9 mouse cellular contexts compared by ENCODE assay signal in the genomic region with DNA sequence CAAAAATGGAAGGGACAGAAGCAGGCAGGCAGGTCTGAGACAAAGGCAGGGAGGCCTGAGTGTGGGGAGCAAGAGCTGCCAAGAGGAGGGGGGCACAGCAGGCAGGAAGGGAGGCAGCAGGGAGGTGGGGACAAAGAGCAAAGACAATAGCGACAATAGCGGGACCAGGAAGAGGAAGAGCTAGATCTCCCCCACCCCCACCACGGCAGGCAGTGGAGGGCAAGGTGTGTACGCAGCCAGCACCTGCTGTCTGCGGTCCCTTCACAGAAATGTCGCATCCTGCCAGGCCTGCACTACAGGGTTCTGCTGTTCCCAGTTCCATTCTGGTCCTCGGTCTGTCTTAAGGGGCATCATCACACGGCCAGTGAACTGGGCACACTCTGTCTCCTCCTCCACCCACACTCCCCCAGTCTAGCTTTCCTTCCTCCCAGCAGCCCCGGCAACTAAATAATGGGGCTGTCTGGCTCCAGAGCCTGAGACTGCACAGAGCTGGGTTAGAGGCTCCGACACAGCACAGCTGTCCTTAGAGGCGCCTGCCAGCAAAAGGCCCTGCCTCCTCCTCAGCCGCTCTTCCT. TPM values are rescaled to one million over a fixed set of nuclear protein-coding genes. Genes with fewer than 3 reads are reported as not detected.
DNase-seq lines count a peak whose midpoint lies in the region; ATAC-seq and TF ChIP-seq lines count a peak whose summit lies in the region.
"Had no signal": no experiment of that assay in that cellular context is flagged by ENCODE, and none has a peak within 500 bp of the region (broad histone marks: within the 10 kb centered on the region; RNA-seq: fewer than 3 reads in every experiment).

No protein-coding gene starts in this region.

- H3K4me2 ChIP-seq in liver, embryonic 15.5 days, result peak overlapping the region; percentile 15; the same call in 1 of the 2 replicates
- H3K4me2 ChIP-seq: limb, embryonic 13.5 days had no signal

- H3K4me1 ChIP-seq in MEL (ENCODE audit: control insufficient read depth in 1 of 2, insufficient read depth in 2 of 2, low read length in 2 of 2), result peaks cover 38 to 58% of the 10 kb centered on the region in 2 experiments
- H3K4me1 ChIP-seq in liver, embryonic 15.5 days (replicated peaks), result peaks cover 59% of the 10 kb centered on the region

- peak overlapping the region; percentile 50 to 58 for H3K4me3 ChIP-seq in MEL (ENCODE audit: control insufficient read depth in 1 of 2, insufficient read depth in 1 of 2, low read depth in 2 of 2, low read length in 2 of 2)
- H3K4me3 ChIP-seq in liver, embryonic 15.5 days (replicated peaks), result no peak overlapping the region
- H3K4me3 ChIP-seq: limb, embryonic 13.5 days had no signal

- ATAC-seq in liver, embryonic 15.5 days (ENCODE audit: insufficient read depth), result no peak
- 0 out of 2 replicates have a peak, but pooled peaks have one; percentile 14 for ATAC-seq in neutrophil, adult 5-6 weeks (ENCODE audit: extremely low read depth, insufficient number of reproducible peaks, low FRiP score, poor library complexity, severe bottlenecking)
- no peak for ATAC-seq in erythroblast, adult 5-6 weeks (replicated peaks; ENCODE audit: low FRiP score, poor library complexity, severe bottlenecking)

- peak; percentile 75 for DNase-seq in CD4-positive helper T cell, adult 2 months (ENCODE audit: low read depth, low spot score)
- peak; percentile 92 for DNase-seq in MEL (ENCODE audit: low read depth, low spot score)
- DNase-seq in heart, postnatal 14 days, result peak; percentile 61 to 67
- DNase-seq in layer of hippocampus, postnatal 25 days (ENCODE audit: extremely low spot score in 1 of 2, low spot score in 1 of 2), result no peak
- no peak for DNase-seq in frontal cortex, postnatal 25 days (ENCODE audit: low spot score in 2 of 2)

- H3K9ac ChIP-seq in MEL (ENCODE audit: control insufficient read depth, low read depth, low read length, poor library complexity, severe bottlenecking), result peak overlapping the region; percentile 73
- H3K9ac ChIP-seq in liver, embryonic 15.5 days, result no peak overlapping the region
- H3K9ac ChIP-seq: limb, embryonic 13.5 days had no signal

- intact Hi-C loops in heart, postnatal 14 days (cut with DNase I), result no loop called here

- no peaks in the 10 kb centered on the region for H3K27me3 ChIP-seq in MEL (ENCODE audit: control insufficient read depth in 1 of 2, insufficient read depth in 2 of 2, low read length in 2 of 2)
- H3K27me3 ChIP-seq in liver, embryonic 15.5 days, result peaks cover 27% of the 10 kb centered on the region

- peak; percentile 21 to 88; a peak in 3 of 4 replicates for TF ChIP-seq POLR2A in MEL (IDR thresholded peaks at IDR 0.05; ENCODE audit: control insufficient read depth in 1 of 2, insufficient read depth in 1 of 2, low read depth in 1 of 2, low read length in 2 of 2, poor library complexity in 1 of 2)

- no peak for TF ChIP-seq CTCF in MEL (IDR thresholded peaks at IDR 0.05 in 2 of 3, conservative IDR thresholded peaks at IDR 0.05 in 1 of 3; ENCODE audit: control insufficient read depth in 1 of 3, insufficient read depth in 1 of 3, low read depth in 2 of 3, low read length in 3 of 3, poor library complexity in 1 of 3, severe bottlenecking in 1 of 3)

- no peaks in the 10 kb centered on the region; the same call in 1 of the 2 replicates for H3K79me2 ChIP-seq in MEL (ENCODE audit: control insufficient read depth, insufficient read depth, low read length, poor library complexity)

- H3K36me3 ChIP-seq in MEL (ENCODE audit: control insufficient read depth in 1 of 2, insufficient read depth in 2 of 2, low read length in 2 of 2), result peaks cover 0 to 39% of the 10 kb centered on the region in 2 experiments; a peak in 2 of 4 replicates
- no peaks in the 10 kb centered on the region for H3K36me3 ChIP-seq in liver, embryonic 15.5 days (replicated peaks)
- H3K36me3 ChIP-seq: limb, embryonic 13.5 days had no signal

- TF ChIP-seq RAD21 in MEL (IDR thresholded peaks at IDR 0.05; ENCODE audit: low read depth, low read length), result no peak

- H3K9me3 ChIP-seq in MEL (replicated peaks; ENCODE audit: insufficient read depth, low read length), result no peaks in the 10 kb centered on the region
- no peaks in the 10 kb centered on the region for H3K9me3 ChIP-seq in liver, embryonic 15.5 days (replicated peaks)
- H3K9me3 ChIP-seq: limb, embryonic 13.5 days had no signal

- 21% methylated on average over 12 of the region's 12 CpGs for WGBS in liver, embryonic 15.5 days (ENCODE audit: insufficient replicate concordance)

- TF ChIP-seq EP300 in MEL (IDR thresholded peaks at IDR 0.05; ENCODE audit: low read depth in 1 of 2, low read length in 2 of 2), result no peak; a peak in 1 of 4 replicates

- H3K27ac ChIP-seq in MEL (ENCODE audit: control insufficient read depth, low read depth, low read length), result peak overlapping the region; percentile 97
- H3K27ac ChIP-seq in liver, embryonic 15.5 days (replicated peaks), result no peak overlapping the region
- H3K27ac ChIP-seq: limb, embryonic 13.5 days had no signal

TF ChIP-seq in MEL, 35 proteins besides CTCF, POLR2A, EP300 and RAD21 (continues in another document):
- peak; percentile 59; the same call in 1 of the 2 replicates for TF ChIP-seq MAX (IDR thresholded peaks at IDR 0.05; ENCODE audit: low read length)
- TF ChIP-seq MAZ (IDR thresholded peaks at IDR 0.05; ENCODE audit: low read depth, low read length), result peak; percentile 81; the same call in 1 of the 2 replicates
- no peak for TF ChIP-seq USF1 (IDR thresholded peaks at IDR 0.05; ENCODE audit: low read depth, low read length)
- TF ChIP-seq ZMIZ1 (IDR thresholded peaks at IDR 0.05; ENCODE audit: low read depth, low read length), result peak; percentile 94
- no peak for TF ChIP-seq NRF1 (IDR thresholded peaks at IDR 0.05; ENCODE audit: insufficient read depth, low read depth, low read length, poor library complexity, severe bottlenecking)
- no peak for TF ChIP-seq CHD1 (IDR thresholded peaks at IDR 0.05; ENCODE audit: low read depth, low read length)
- TF ChIP-seq GATA1 (IDR thresholded peaks at IDR 0.05; ENCODE audit: low read depth, low read length), result no peak
- peak; percentile 67; the same call in 1 of the 2 replicates for TF ChIP-seq MYC (IDR thresholded peaks at IDR 0.05; ENCODE audit: low read depth, low read length)
- peak; percentile 51; the same call in 1 of the 2 replicates for TF ChIP-seq MXI1 (IDR thresholded peaks at IDR 0.05; ENCODE audit: low read depth, low read length)
- no peak for TF ChIP-seq SMC3 (IDR thresholded peaks at IDR 0.05; ENCODE audit: low read depth, low read length)
- TF ChIP-seq USF2 (IDR thresholded peaks at IDR 0.05; ENCODE audit: borderline replicate concordance in 1 of 2, insufficient read depth in 1 of 2, low read depth in 1 of 2, low read length in 2 of 2), result no peak
- peak; percentile 53; the same call in 1 of the 2 replicates for TF ChIP-seq BHLHE40 (IDR thresholded peaks at IDR 0.05; ENCODE audit: borderline replicate concordance, low read depth, low read length)
- TF ChIP-seq RCOR1 (IDR thresholded peaks at IDR 0.05; ENCODE audit: low read depth, low read length), result peak; percentile 4; the same call in 1 of the 2 replicates
- no peak; the same call in none of the 2 replicates for TF ChIP-seq TCF12 (IDR thresholded peaks at IDR 0.05; ENCODE audit: low read depth, low read length)

RNA-seq across cellular contexts. Expression of gene Kcnh2, which starts 6.8 kb away (rescaled TPM):
- 1.8 and 2.0 TPM in 2 replicates for total RNA-seq in MEL (2012; rRNA removed)
- 1 to 10 TPM in 1 of 2 experiments, not detected in 1; 6.8 TPM for polyA plus RNA-seq in MEL (2012; ENCODE audit: insufficient read depth in 1 of 2, insufficient read length in 2 of 2, low read depth in 1 of 2, low replicate concordance in 2 of 2, missing spikeins in 1 of 2)
- total RNA-seq in heart, postnatal 14 days (2021), result 10 to 100 TPM; 75.5 to 85.8 TPM
- polyA plus RNA-seq in liver, embryonic 15.5 days (2015; fragmentation: Nextera tagmentation; extraction: Ambion mirVana), result 0.35 and 0.68 TPM in 2 replicates
- 0.12 TPM in 1 of 2 replicates, not detected in the other for total RNA-seq in neutrophil, adult 5-6 weeks (2017)
- total RNA-seq in erythroblast, adult 5-6 weeks (2015; ENCODE audit: low replicate concordance), result not detected in 2 replicates
- 0.14 TPM in 1 of 2 replicates, not detected in the other for total RNA-seq in erythroblast, adult 5-6 weeks (2017; ENCODE audit: low replicate concordance)
- total RNA-seq in layer of hippocampus, postnatal 25 days (2021), result 10 to 100 TPM; 20.1 to 21.9 TPM

RNA-seq across cellular contexts. Expression of gene Nos3, which starts 20.0 kb away (rescaled TPM):
- total RNA-seq in MEL (2012; rRNA removed), result 2.0 and 3.9 TPM in 2 replicates
- polyA plus RNA-seq in MEL (2012; ENCODE audit: insufficient read depth in 1 of 2, insufficient read length in 2 of 2, low read depth in 1 of 2, low replicate concordance in 2 of 2, missing spikeins in 1 of 2), result 1 to 10 TPM in 1 of 2 experiments, not detected in 1; 6.2 TPM
- total RNA-seq in heart, postnatal 14 days (2021), result 10 to 100 TPM; 34.5 to 35.6 TPM
- polyA plus RNA-seq in liver, embryonic 15.5 days (2015; fragmentation: Nextera tagmentation; extraction: Ambion mirVana), result 2.1 and 2.5 TPM in 2 replicates
- not detected in 2 replicates for total RNA-seq in neutrophil, adult 5-6 weeks (2017)
- not detected in 2 replicates for total RNA-seq in erythroblast, adult 5-6 weeks (2015; ENCODE audit: low replicate concordance)
- total RNA-seq in erythroblast, adult 5-6 weeks (2017; ENCODE audit: low replicate concordance), result not detected in 2 replicates
- 1 to 10 TPM; 6.7 to 8.4 TPM for total RNA-seq in layer of hippocampus, postnatal 25 days (2021)

RNA-seq across cellular contexts. Expression of gene Atg9b, which starts 47.4 kb away (rescaled TPM):
- 30.2 and 41.2 TPM in 2 replicates for total RNA-seq in MEL (2012; rRNA removed)
- polyA plus RNA-seq in MEL (2012; ENCODE audit: insufficient read depth in 1 of 2, insufficient read length in 2 of 2, low read depth in 1 of 2, low replicate concordance in 2 of 2, missing spikeins in 1 of 2), result 10 to 100 TPM in 1 of 2 experiments, not detected in 1; 41.5 TPM
- under 1 TPM; 0.41 to 0.45 TPM for total RNA-seq in heart, postnatal 14 days (2021)
- polyA plus RNA-seq in liver, embryonic 15.5 days (2015; fragmentation: Nextera tagmentation; extraction: Ambion mirVana), result 0.58 and 2.2 TPM in 2 replicates
- not detected in 2 replicates for total RNA-seq in neutrophil, adult 5-6 weeks (2017)
- total RNA-seq in erythroblast, adult 5-6 weeks (2015; ENCODE audit: low replicate concordance), result not detected in 2 replicates
- not detected in 2 replicates for total RNA-seq in erythroblast, adult 5-6 weeks (2017; ENCODE audit: low replicate concordance)
- total RNA-seq in layer of hippocampus, postnatal 25 days (2021), result 1 to 10 TPM; 2.6 to 3.3 TPM

RNA-seq across cellular contexts. Expression of gene Abcb8, which starts 48.9 kb away (rescaled TPM):
- 72.4 and 76.9 TPM in 2 replicates for total RNA-seq in MEL (2012; rRNA removed)
- polyA plus RNA-seq in MEL (2012; ENCODE audit: insufficient read depth in 1 of 2, insufficient read length in 2 of 2, low read depth in 1 of 2, low replicate concordance in 2 of 2, missing spikeins in 1 of 2), result 100 to 1,000 TPM in 1 of 2 experiments, not detected in 1; 124 TPM
- 10 to 100 TPM; 81.9 to 87.0 TPM for total RNA-seq in heart, postnatal 14 days (2021)
- polyA plus RNA-seq in liver, embryonic 15.5 days (2015; fragmentation: Nextera tagmentation; extraction: Ambion mirVana), result 25.6 and 30.8 TPM in 2 replicates
- total RNA-seq in neutrophil, adult 5-6 weeks (2017), result 5.0 and 5.2 TPM in 2 replicates
- total RNA-seq in erythroblast, adult 5-6 weeks (2015; ENCODE audit: low replicate concordance), result 11.3 and 22.7 TPM in 2 replicates
- 2.9 and 5.5 TPM in 2 replicates for total RNA-seq in erythroblast, adult 5-6 weeks (2017; ENCODE audit: low replicate concordance)
- total RNA-seq in layer of hippocampus, postnatal 25 days (2021), result 10 to 100 TPM; 52.3 to 54.1 TPM

Comparison
In these comparisons a context has a peak if more than half of its experiments do, and no peak if none do; other contexts are left out.
1. DNase-seq: peak in CD4-positive helper T cell, adult 2 months (single experiment), MEL (single experiment) and heart, postnatal 14 days (2 of 2); none in layer of hippocampus, postnatal 25 days (0 of 2) and frontal cortex, postnatal 25 days (0 of 2).